10 mouse cellular contexts compared by ENCODE assay signal in genomic region chr4:109238428-109239268, GRCm38 (mm10). TPM values are rescaled to one million over a fixed set of nuclear protein-coding genes. Genes with fewer than 3 reads are reported as not detected.
A peak's percentile ranks its signal among the peaks of the same experiment; 100 is the strongest.
DNase-seq lines count a peak whose midpoint lies in the region; ATAC-seq and TF ChIP-seq lines count a peak whose summit lies in the region.
"Had no signal": no experiment of that assay in that cellular context is flagged by ENCODE, and none has a peak within 500 bp of the region (broad histone marks: within the 10 kb centered on the region; RNA-seq: fewer than 3 reads in every experiment).

No protein-coding gene starts in this region.

- no peak for ATAC-seq in lung, embryonic 14.5 days (ENCODE audit: insufficient read depth)
- ATAC-seq in granulocyte monocyte progenitor cell, adult 5-6 weeks (replicated peaks; ENCODE audit: poor library complexity, severe bottlenecking): peak; percentile 37; the same call in 1 of the 2 replicates
- 0 out of 2 replicates have a peak, but pooled peaks have one; percentile 26 for ATAC-seq in megakaryocyte progenitor cell, adult 5-6 weeks (replicated peaks; ENCODE audit: poor library complexity)
- ATAC-seq in inflammation-experienced regulatory T-cells, adult 6 months: no peak
- no peak for ATAC-seq in megakaryocyte-erythroid progenitor cell, adult 5-6 weeks (replicated peaks; ENCODE audit: low FRiP score, low TSS enrichment, poor library complexity, severe bottlenecking)

- DNase-seq in lung, embryonic 14.5 days: peak; percentile 30
- DNase-seq in lung, adult 18-20 months: no peak
- peak; percentile 69 for DNase-seq in brain, adult 2 months (ENCODE audit: low read depth, low spot score)
- no peak for DNase-seq in frontal cortex, postnatal 10 days (ENCODE audit: low spot score in 2 of 2)

- H3K4me3 ChIP-seq in lung, embryonic 14.5 days (ENCODE audit: low read depth, low read length): no peak overlapping the region
- H3K4me3 ChIP-seq: heart, embryonic 13.5 days had no signal

- H3K4me1 ChIP-seq in lung, embryonic 14.5 days (ENCODE audit: insufficient read depth): no peaks in the 10 kb centered on the region

- no peak for TF ChIP-seq CTCF in lung, embryonic 14.5 days (IDR thresholded peaks at IDR 0.05; ENCODE audit: low read depth)

- H3K36me3 ChIP-seq in lung, embryonic 14.5 days (ENCODE audit: insufficient read depth): no peaks in the 10 kb centered on the region
- H3K36me3 ChIP-seq: heart, embryonic 13.5 days had no signal

- H3K27me3 ChIP-seq in lung, embryonic 14.5 days (ENCODE audit: insufficient read depth, low read length): no peaks in the 10 kb centered on the region
- H3K27me3 ChIP-seq: heart, embryonic 13.5 days had no signal

- no peak overlapping the region for H3K9ac ChIP-seq in lung, embryonic 14.5 days
- H3K9ac ChIP-seq: heart, embryonic 13.5 days had no signal

- no peak overlapping the region for H3K4me2 ChIP-seq in lung, embryonic 14.5 days
- H3K4me2 ChIP-seq: heart, embryonic 13.5 days had no signal

- H3K9me3 ChIP-seq in lung, embryonic 14.5 days (ENCODE audit: low read depth, low read length): no peaks in the 10 kb centered on the region
- H3K9me3 ChIP-seq: heart, embryonic 13.5 days had no signal

- 79% methylated on average over 24 of the region's 24 CpGs for WGBS in lung, embryonic 14.5 days

- H3K27ac ChIP-seq in lung, embryonic 14.5 days (ENCODE audit: low read depth): no peak overlapping the region
- H3K27ac ChIP-seq: heart, embryonic 13.5 days; macrophage had no signal

RNA-seq across cellular contexts. Expression of gene Calr4, which starts 4.4 kb away (rescaled TPM):
- polyA plus RNA-seq in lung, embryonic 14.5 days (2014; fragmentation: Nextera tagmentation; extraction: Ambion mirVana): not detected in 2 replicates
- not detected in 2 replicates for total RNA-seq in granulocyte monocyte progenitor cell, adult 5-6 weeks (2014; fragmentation: Nextera tagmentation)
- not detected in 2 replicates for total RNA-seq in granulocyte monocyte progenitor cell, adult 5-6 weeks (2017)
- 0.20 TPM in 1 of 2 replicates, not detected in the other for total RNA-seq in megakaryocyte progenitor cell, adult 5-6 weeks (2015)
- not detected in 2 replicates for total RNA-seq in megakaryocyte progenitor cell, adult 5-6 weeks (2017)
- not detected for polyA plus RNA-seq in inflammation-experienced regulatory T-cells, adult 6 months (2017; shearing (Covaris generic))
- 0.81 TPM in 1 of 2 replicates, not detected in the other for total RNA-seq in megakaryocyte-erythroid progenitor cell, adult 5-6 weeks (2014; fragmentation: Nextera tagmentation)
- not detected in 2 replicates for total RNA-seq in megakaryocyte-erythroid progenitor cell, adult 5-6 weeks (2017)
- polyA plus RNA-seq: macrophage had no signal

RNA-seq across cellular contexts. Expression of gene Osbpl9, which starts 36.6 kb away (rescaled TPM):
- polyA plus RNA-seq in lung, embryonic 14.5 days (2014; fragmentation: Nextera tagmentation; extraction: Ambion mirVana): 59.4 and 60.0 TPM in 2 replicates
- 44.6 and 46.0 TPM in 2 replicates for total RNA-seq in granulocyte monocyte progenitor cell, adult 5-6 weeks (2014; fragmentation: Nextera tagmentation)
- 62.0 and 64.7 TPM in 2 replicates for total RNA-seq in granulocyte monocyte progenitor cell, adult 5-6 weeks (2017)
- total RNA-seq in megakaryocyte progenitor cell, adult 5-6 weeks (2015): 77.4 and 99.6 TPM in 2 replicates
- 61.7 and 64.3 TPM in 2 replicates for total RNA-seq in megakaryocyte progenitor cell, adult 5-6 weeks (2017)
- polyA plus RNA-seq in inflammation-experienced regulatory T-cells, adult 6 months (2017; shearing (Covaris generic)): 10 to 100 TPM; 75.7 to 78.9 (median 77.2) TPM
- 40.5 and 45.0 TPM in 2 replicates for total RNA-seq in megakaryocyte-erythroid progenitor cell, adult 5-6 weeks (2014; fragmentation: Nextera tagmentation)
- total RNA-seq in megakaryocyte-erythroid progenitor cell, adult 5-6 weeks (2017): 42.8 and 57.6 TPM in 2 replicates

RNA-seq across cellular contexts. Expression of gene Eps15, which starts 41.4 kb away (rescaled TPM):
- 49.3 and 52.0 TPM in 2 replicates for polyA plus RNA-seq in lung, embryonic 14.5 days (2014; fragmentation: Nextera tagmentation; extraction: Ambion mirVana)
- total RNA-seq in granulocyte monocyte progenitor cell, adult 5-6 weeks (2014; fragmentation: Nextera tagmentation): 48.3 and 49.2 TPM in 2 replicates
- total RNA-seq in granulocyte monocyte progenitor cell, adult 5-6 weeks (2017): 28.3 and 35.2 TPM in 2 replicates
- total RNA-seq in megakaryocyte progenitor cell, adult 5-6 weeks (2015): 57.6 and 60.4 TPM in 2 replicates
- total RNA-seq in megakaryocyte progenitor cell, adult 5-6 weeks (2017): 36.5 and 43.3 TPM in 2 replicates
- polyA plus RNA-seq in inflammation-experienced regulatory T-cells, adult 6 months (2017; shearing (Covaris generic)): 10 to 100 TPM; 68.9 to 72.9 (median 72.8) TPM
- 149 and 169 TPM in 2 replicates for total RNA-seq in megakaryocyte-erythroid progenitor cell, adult 5-6 weeks (2014; fragmentation: Nextera tagmentation)
- total RNA-seq in megakaryocyte-erythroid progenitor cell, adult 5-6 weeks (2017): 80.8 and 99.9 TPM in 2 replicates

Comparison
In these comparisons a context has a peak if more than half of its experiments do, and no peak if none do; other contexts are left out.
1. DNase-seq: peak in lung, embryonic 14.5 days (single experiment) and brain, adult 2 months (single experiment); none in lung, adult 18-20 months (0 of 2) and frontal cortex, postnatal 10 days (0 of 2).
2. ATAC-seq: peak in granulocyte monocyte progenitor cell, adult 5-6 weeks (single experiment) and megakaryocyte progenitor cell, adult 5-6 weeks (single experiment); none in lung, embryonic 14.5 days (single experiment), inflammation-experienced regulatory T-cells, adult 6 months (single experiment) and megakaryocyte-erythroid progenitor cell, adult 5-6 weeks (single experiment).